Mouse (Mus musculus): Measurements from ENCODE around the gene Kcnk13. TPM values are rescaled to one million over a fixed set of nuclear protein-coding genes. Genes with fewer than 3 reads are reported as not detected.

Kcnk13 gene
- polyA plus RNA-seq, 1 experiment: 0.41 TPM

GRCm38 (mm10) chr12:100100707-100101030 is 136.4 kb downstream of the Kcnk13 start:
- TF ChIP-seq POLR2A (IDR thresholded peaks at IDR 0.05; ENCODE audit: borderline replicate concordance, extremely low read depth, insufficient read depth, insufficient read length, poor library complexity, severe bottlenecking) (no peak), CTCF (IDR thresholded peaks at IDR 0.05; ENCODE audit: borderline replicate concordance, extremely low read depth, insufficient read depth, insufficient read length) (no peak)
- no peak for DNase-seq (ENCODE audit: low read depth)

- TF ChIP-seq CTCF (IDR thresholded peaks at IDR 0.05; ENCODE audit: borderline replicate concordance, extremely low read depth, insufficient read depth, insufficient read length): no peak
- TF ChIP-seq POLR2A (IDR thresholded peaks at IDR 0.05; ENCODE audit: borderline replicate concordance, extremely low read depth, insufficient read depth, insufficient read length, poor library complexity, severe bottlenecking): no peak
- DNase-seq (ENCODE audit: low read depth): no peak
Measured at GRCm38 (mm10) chr12:100101651-100102050, 137.4 kb downstream of the Kcnk13 start.

GRCm38 (mm10) chr12:100104530-100104929 is 140.2 kb downstream of the Kcnk13 start:
- no peak for DNase-seq (ENCODE audit: low read depth)
- no peak for TF ChIP-seq POLR2A (IDR thresholded peaks at IDR 0.05; ENCODE audit: borderline replicate concordance, extremely low read depth, insufficient read depth, insufficient read length, poor library complexity, severe bottlenecking)
- TF ChIP-seq CTCF (IDR thresholded peaks at IDR 0.05; ENCODE audit: borderline replicate concordance, extremely low read depth, insufficient read depth, insufficient read length): no peak

GRCm38 (mm10) chr12:100106275-100106895 is 142.1 kb downstream of the Kcnk13 start:
- DNase-seq (ENCODE audit: low read depth): peak; percentile 88
- no peak for TF ChIP-seq POLR2A (IDR thresholded peaks at IDR 0.05; ENCODE audit: borderline replicate concordance, extremely low read depth, insufficient read depth, insufficient read length, poor library complexity, severe bottlenecking)
- peak; percentile 81 for TF ChIP-seq CTCF (IDR thresholded peaks at IDR 0.05; ENCODE audit: borderline replicate concordance, extremely low read depth, insufficient read depth, insufficient read length)

- no peak for DNase-seq (ENCODE audit: low read depth)
- TF ChIP-seq POLR2A (IDR thresholded peaks at IDR 0.05; ENCODE audit: borderline replicate concordance, extremely low read depth, insufficient read depth, insufficient read length, poor library complexity, severe bottlenecking): no peak
- no peak for TF ChIP-seq CTCF (IDR thresholded peaks at IDR 0.05; ENCODE audit: borderline replicate concordance, extremely low read depth, insufficient read depth, insufficient read length)
Measured at GRCm38 (mm10) chr12:100107436-100107835, 143.1 kb downstream of the Kcnk13 start.

GRCm38 (mm10) chr12:100109986-100110696 is 145.8 kb downstream of the Kcnk13 start, which contains the start of gene Psmc1:
Gene Psmc1 (plus strand): TSS chr12:100110154.
- peak; percentile 97 for DNase-seq (ENCODE audit: low read depth)
- TF ChIP-seq CTCF (IDR thresholded peaks at IDR 0.05; ENCODE audit: borderline replicate concordance, extremely low read depth, insufficient read depth, insufficient read length) (no peak), POLR2A (IDR thresholded peaks at IDR 0.05; ENCODE audit: borderline replicate concordance, extremely low read depth, insufficient read depth, insufficient read length, poor library complexity, severe bottlenecking) (no peak)

Other genes starting within 250 kb of the Kcnk13 start
- gene Efcab11, start 80.1 kb upstream of the Kcnk13 start, polyA plus RNA-seq (2012; rRNA removed): 3.8 and 6.0 TPM in 2 replicates
- gene Tdp1, start 80.0 kb upstream of the Kcnk13 start, polyA plus RNA-seq (2012; rRNA removed): 47.3 and 57.5 TPM in 2 replicates
- gene Psmc1, start 145.7 kb downstream of the Kcnk13 start, polyA plus RNA-seq (2012; rRNA removed): 108 and 128 TPM in 2 replicates
- 16.1 and 16.3 TPM in 2 replicates for gene Nrde2, start 195.2 kb downstream of the Kcnk13 start, polyA plus RNA-seq (2012; rRNA removed)
- gene Calm1, start 234.9 kb downstream of the Kcnk13 start, polyA plus RNA-seq (2012; rRNA removed): 545 and 624 TPM in 2 replicates